Mouse (Mus musculus) heart, postnatal 0 days (tissue): ENCODE measurements at regions not wholly inside any gene's neighbourhood (a gene's known extent, or its start where the extent isn't known, plus 50 kb on each side); places are given as distances from the start of the nearest gene placed in this dataset.

Experiments used
- ATAC-seq: fragments of 200-750 bp; cut with Nextera tagmentation; 2 replicates; pipeline ENCODE4 v1.8.0; 2017; ENCODE audit warnings: low read depth, moderate number of reproducible peaks, moderate library complexity; ENCODE audit not compliant: insufficient read depth
- DNase-seq: peaks from one replicate; pipeline ENCODE4 v3.0.0-alpha.2; 2016; ENCODE audit warnings: low spot score
- H3K27ac ChIP-seq: fragments of 300-500 bp; sonication (generic); 2 replicates; pipeline ENCODE4 v1.5.1; 2014; ENCODE audit warnings: low read depth, mild to moderate bottlenecking
- H3K27me3 ChIP-seq: fragments of 300-500 bp; sonication (generic); 2 replicates; pipeline ENCODE4 v1.6.1; 2014; ENCODE audit warnings: low read length, mixed read lengths; ENCODE audit not compliant: control insufficient read depth, insufficient read depth
- H3K36me3 ChIP-seq: fragments of 300-500 bp; sonication (generic); replicated peaks from 2 replicates; pipeline ENCODE4 v1.6.1; 2014; ENCODE audit warnings: low read length, mixed read lengths; ENCODE audit not compliant: control insufficient read depth, insufficient read depth
- H3K4me1 ChIP-seq: fragments of 300-500 bp; sonication (generic); 2 replicates; pipeline ENCODE4 v1.6.1; 2014; ENCODE audit warnings: antibody characterized with exemption; ENCODE audit not compliant: control insufficient read depth, insufficient read depth
- H3K4me2 ChIP-seq: fragments of 300-500 bp; sonication (generic); 2 replicates; pipeline ENCODE4 v1.6.1; 2014; ENCODE audit warnings: low read depth, mild to moderate bottlenecking, low read length, moderate library complexity
- H3K4me3 ChIP-seq: fragments of 300-500 bp; sonication (generic); 2 replicates; pipeline ENCODE4 v1.5.1; 2014; ENCODE audit warnings: low read depth, low read length
- H3K9ac ChIP-seq: fragments of 300-500 bp; sonication (generic); replicated peaks from 2 replicates; pipeline ENCODE4 v1.6.1; 2014; ENCODE audit warnings: low read depth, low read length, mixed read lengths
- H3K9me3 ChIP-seq: fragments of 300-500 bp; sonication (generic); replicated peaks from 2 replicates; pipeline ENCODE4 v1.6.1; 2016; ENCODE audit warnings: low read length; ENCODE audit not compliant: control insufficient read depth
- CTCF ChIP-seq: IDR thresholded peaks from 2 replicates; pipeline ENCODE4 v1.5.1; 2016; ENCODE audit warnings: antibody characterized with exemption, control low read depth, low read depth
- EP300 ChIP-seq: IDR thresholded peaks from 2 replicates; pipeline ENCODE4 v1.6.1; 2016; ENCODE audit warnings: antibody characterized with exemption, low read depth
- WGBS: fragments of 180-500 bp; shearing (Covaris S2); extraction: QIAGEN DNeasy Blood & Tissue Kit; methylation state at CpG from one replicate; pipeline ENCODE4 v1.1.7; 2014; 5-methylcytosine and 5-hydroxymethylcytosine counted together

GRCm38 (mm10) chr12:8853858-8854257 is 67.6 kb upstream of the Laptm4a start:
- WGBS = 72% methylated on average over 4 of the region's 4 CpGs
- Histone ChIP-seq H3K9me3 (no peaks in the 10 kb centered on the region), H3K4me2 (no peak overlapping the region), H3K9ac (no peak overlapping the region), H3K36me3 (no peaks in the 10 kb centered on the region), H3K4me1 (peaks cover 17% of the 10 kb centered on the region), H3K27me3 (no peaks in the 10 kb centered on the region), H3K27ac (no peak overlapping the region), H3K4me3 (no peak overlapping the region)
- no peak for ATAC-seq
- TF ChIP-seq CTCF = no peak
- no peak for TF ChIP-seq EP300
- no peak for DNase-seq

GRCm38 (mm10) chr12:8854401-8854800 is 67.1 kb upstream of the Laptm4a start:
- H3K9me3 ChIP-seq = no peaks in the 10 kb centered on the region
- H3K4me2 ChIP-seq = no peak overlapping the region
- no peak for ATAC-seq
- H3K4me3 ChIP-seq = no peak overlapping the region
- TF ChIP-seq EP300 (no peak), CTCF (no peak)
- H3K9ac ChIP-seq = no peak overlapping the region
- no peaks in the 10 kb centered on the region for H3K27me3 ChIP-seq
- no peak overlapping the region for H3K27ac ChIP-seq
- WGBS = 75% methylated on average over 4 of the region's 4 CpGs
- H3K36me3 ChIP-seq = no peaks in the 10 kb centered on the region
- H3K4me1 ChIP-seq = peaks cover 23% of the 10 kb centered on the region
- DNase-seq = no peak

GRCm38 (mm10) chr12:8855119-8855518 is 66.3 kb upstream of the Laptm4a start:
- Histone ChIP-seq H3K36me3 (no peaks in the 10 kb centered on the region), H3K9ac (no peak overlapping the region), H3K9me3 (no peaks in the 10 kb centered on the region), H3K4me2 (no peak overlapping the region), H3K4me1 (peaks cover 30% of the 10 kb centered on the region), H3K27ac (no peak overlapping the region), H3K4me3 (no peak overlapping the region), H3K27me3 (no peaks in the 10 kb centered on the region)
- 57% methylated on average over 5 of the region's 5 CpGs for WGBS
- TF ChIP-seq EP300 (no peak), CTCF (no peak)
- DNase-seq (no peak), ATAC-seq (no peak)

DNA sequence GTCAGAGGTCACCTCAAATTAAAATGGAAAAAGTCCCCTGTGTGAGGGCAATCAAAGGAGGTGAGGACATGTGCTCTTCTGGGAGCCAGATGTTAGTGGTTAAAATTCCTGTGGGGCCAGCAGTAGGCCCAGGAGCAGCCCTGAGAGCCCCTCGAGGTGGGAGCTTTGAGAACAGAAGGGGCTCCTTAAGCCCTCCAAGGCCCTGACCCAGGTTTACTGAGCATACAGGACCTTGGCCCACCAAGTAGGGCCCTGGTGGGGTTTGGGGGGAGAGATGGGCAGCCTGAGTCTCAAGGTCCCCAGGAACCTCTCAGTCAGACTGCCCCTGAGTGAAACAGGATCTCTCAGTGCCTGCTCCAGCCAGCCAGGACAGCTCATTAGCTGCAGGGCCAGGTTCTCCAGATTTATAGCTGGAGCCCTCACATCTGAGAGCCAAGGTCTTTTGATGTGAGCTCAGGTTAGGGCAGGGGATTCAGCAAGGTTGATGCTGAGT is 65.4 kb upstream of the Laptm4a start:
- Histone ChIP-seq H3K36me3 (no peaks in the 10 kb centered on the region), H3K4me3 (no peak overlapping the region), H3K27me3 (no peaks in the 10 kb centered on the region), H3K4me1 (peaks cover 31% of the 10 kb centered on the region), H3K9ac (no peak overlapping the region), H3K27ac (no peak overlapping the region), H3K9me3 (no peaks in the 10 kb centered on the region), H3K4me2 (no peak overlapping the region)
- WGBS = 45% methylated on average over 1 of the region's 1 CpGs
- ATAC-seq (no peak), DNase-seq (no peak)
- TF ChIP-seq CTCF (no peak), EP300 (no peak)

DNA sequence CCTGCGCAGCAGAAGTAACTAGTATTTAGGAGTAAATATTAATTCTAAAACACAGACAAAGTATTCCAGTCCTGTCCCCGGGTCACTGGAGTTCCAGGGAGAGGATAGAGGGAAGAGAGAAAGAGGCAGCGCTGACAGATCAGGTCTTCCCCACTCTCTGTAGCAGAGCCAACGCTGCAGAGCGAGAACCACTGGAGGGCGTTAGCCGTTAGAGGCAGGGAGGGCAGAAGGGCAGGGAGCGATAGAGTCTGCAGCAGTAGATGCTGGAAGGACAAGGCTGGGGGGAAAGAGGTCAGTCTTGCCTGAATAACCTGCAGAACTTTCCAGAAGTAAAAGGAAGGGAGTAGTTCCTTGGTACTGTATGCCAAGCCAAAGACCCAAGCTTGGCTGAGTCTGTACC is 64.2 kb upstream of the Laptm4a start:
- H3K27ac ChIP-seq = no peak overlapping the region
- DNase-seq (no peak), ATAC-seq (no peak)
- WGBS = 56% methylated on average over 8 of the region's 8 CpGs
- no peak overlapping the region for H3K4me3 ChIP-seq
- peak; percentile 6; the same call in 1 of the 2 replicates for TF ChIP-seq CTCF
- TF ChIP-seq EP300 = no peak
- H3K4me1 ChIP-seq = peaks cover 31% of the 10 kb centered on the region
- H3K4me2 ChIP-seq = no peak overlapping the region
- H3K27me3 ChIP-seq = no peaks in the 10 kb centered on the region
- H3K9ac ChIP-seq = no peak overlapping the region
- H3K36me3 ChIP-seq = no peaks in the 10 kb centered on the region
- H3K9me3 ChIP-seq = no peaks in the 10 kb centered on the region

GRCm38 (mm10) chr12:8858748-8859147 is 62.7 kb upstream of the Laptm4a start:
- Histone ChIP-seq H3K9me3 (no peaks in the 10 kb centered on the region), H3K27me3 (no peaks in the 10 kb centered on the region), H3K27ac (peak overlapping the region; percentile 77), H3K4me3 (no peak overlapping the region), H3K9ac (no peak overlapping the region), H3K4me1 (peaks cover 31% of the 10 kb centered on the region), H3K4me2 (no peak overlapping the region), H3K36me3 (no peaks in the 10 kb centered on the region)
- TF ChIP-seq CTCF (no peak), EP300 (peak; percentile 36; the same call in 1 of the 2 replicates)
- DNase-seq (peak; percentile 84), ATAC-seq (peak; percentile 83)
- 21% methylated on average over 7 of the region's 7 CpGs for WGBS
